Mouse (Mus musculus) left cerebral cortex, adult 9 months (tissue): ENCODE results near the gene Fam71a.

Experiments
- DNase-seq, 2 experiments: peaks; one replicate each; pipeline ENCODE4 v3.0.0; 2022; ENCODE audit warnings: low spot score in 2 of 2

Fam71a gene

DNA sequence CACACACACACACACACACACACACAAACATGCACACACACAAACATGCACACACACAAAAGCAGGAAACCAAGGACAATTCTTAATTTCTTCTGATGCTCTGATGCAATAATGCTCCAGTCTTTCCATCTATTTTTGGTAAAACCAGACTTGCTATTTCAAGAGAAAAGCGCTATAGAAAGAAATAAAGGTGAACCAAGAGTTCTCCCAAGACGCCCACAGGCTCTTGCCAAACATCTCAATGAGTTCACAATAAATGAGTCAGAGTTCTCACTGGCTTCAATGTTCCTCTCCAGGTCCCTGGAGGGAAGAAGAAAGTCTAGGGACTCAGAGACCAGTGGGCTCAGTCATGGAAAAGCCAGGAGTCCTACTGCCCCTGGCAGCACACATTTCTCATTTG is 40.9 kb downstream of the Fam71a start:
- DNase-seq: no peak

DNA sequence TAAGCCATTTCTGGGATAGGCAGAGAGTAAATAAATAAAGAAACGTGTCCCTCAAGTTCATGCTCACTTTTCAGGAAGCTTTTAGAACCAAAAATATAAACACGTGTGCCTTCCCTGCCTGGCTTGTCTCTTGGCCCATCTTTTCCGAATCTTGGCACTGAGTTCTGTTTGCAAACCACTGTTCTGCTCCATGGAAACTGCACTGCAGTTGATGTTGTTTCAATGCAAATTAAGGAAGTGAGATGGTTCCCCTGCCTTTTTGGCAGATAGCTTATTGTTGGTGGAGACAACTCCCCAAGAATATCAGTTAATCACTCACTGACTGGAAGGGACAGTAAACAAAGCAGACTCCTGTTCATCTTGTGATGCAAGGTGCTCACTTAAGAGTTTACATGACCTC is 41.9 kb downstream of the Fam71a start:
- DNase-seq: no peak

DNA sequence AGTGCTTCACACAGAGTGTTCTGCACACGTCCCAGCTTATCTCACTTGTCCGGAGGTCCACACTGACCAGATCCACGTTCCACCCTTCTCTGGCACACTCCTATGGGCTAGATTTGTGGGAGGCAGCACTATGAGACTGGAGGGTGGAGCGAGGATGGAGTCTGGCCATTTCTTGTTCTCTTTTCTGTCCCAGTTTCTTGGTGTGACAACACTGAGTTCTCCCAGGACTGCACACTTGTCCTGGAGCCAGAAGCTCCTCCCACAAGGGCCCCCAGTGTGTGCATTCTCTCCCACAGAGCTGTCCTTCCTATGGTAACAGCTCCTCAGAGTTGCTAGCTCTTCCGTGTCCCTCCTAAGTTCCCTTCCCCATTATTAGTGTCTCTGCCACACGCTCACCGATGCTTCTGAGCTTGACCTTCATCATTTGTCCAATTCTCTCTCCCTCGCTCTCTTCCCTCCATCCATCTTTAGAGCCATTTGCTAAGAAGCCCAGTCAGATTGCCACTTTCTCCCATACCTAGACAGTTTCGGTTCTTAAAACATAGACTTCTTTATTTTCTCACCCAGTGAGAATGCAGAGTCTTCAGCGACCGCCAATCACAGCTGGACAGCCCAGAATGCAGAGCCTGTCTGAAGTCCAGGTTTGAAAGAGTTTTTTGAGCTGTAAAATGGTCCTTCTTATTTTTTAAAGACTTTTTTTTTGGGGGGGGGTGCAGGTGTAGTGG is 48.9 kb downstream of the Fam71a start:
- no peak for DNase-seq

DNA sequence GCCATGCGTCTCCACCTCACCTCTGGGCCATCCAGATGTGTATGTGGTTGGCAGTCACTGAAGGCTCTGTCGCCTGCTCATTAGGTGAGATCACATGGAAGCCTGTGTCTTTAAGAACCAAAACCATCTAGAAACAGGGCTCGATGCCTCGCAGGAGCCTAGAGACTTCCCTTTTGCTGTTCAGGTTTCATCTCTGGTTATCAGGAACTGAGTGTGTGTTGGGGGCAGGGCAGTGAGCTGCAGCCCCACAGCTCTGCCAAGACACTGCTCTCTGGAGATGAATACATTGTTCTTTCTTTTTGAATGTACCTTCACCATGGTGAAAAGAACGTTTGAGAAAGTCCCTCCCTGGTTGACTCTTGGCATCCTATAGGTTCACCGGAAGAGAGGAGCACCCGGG is 49.7 kb downstream of the Fam71a start:
- DNase-seq: no peak
